Mouse (Mus musculus) limb, embryonic 14.5 days (tissue): Measurements from ENCODE around the gene Ripk1. TPM values are rescaled to one million over a fixed set of nuclear protein-coding genes. Genes with fewer than 3 reads are reported as not detected.

Source experiments
- ATAC-seq: fragments of 200-750 bp; cut with Nextera tagmentation; 2 replicates; pipeline ENCODE4 v1.8.0; 2017; ENCODE audit warnings: low read depth, moderate number of reproducible peaks, moderate TSS enrichment; ENCODE audit not compliant: low FRiP score
- DNase-seq: peaks from one replicate; pipeline ENCODE4 v3.0.0-alpha.2; 2015; ENCODE audit warnings: low spot score
- H3K27ac ChIP-seq: fragments of 300-500 bp; sonication (generic); replicated peaks from 2 replicates; pipeline ENCODE4 v1.5.1; 2014; ENCODE audit warnings: low read depth, mild to moderate bottlenecking, low read length, moderate library complexity, mixed read lengths
- H3K27me3 ChIP-seq: fragments of 300-500 bp; sonication (generic); 2 replicates; pipeline ENCODE4 v1.6.1; 2014; ENCODE audit warnings: low read length, mixed read lengths; ENCODE audit not compliant: control insufficient read depth, insufficient read depth
- H3K36me3 ChIP-seq: fragments of 300-500 bp; sonication (generic); 2 replicates; pipeline ENCODE4 v1.6.1; 2014; ENCODE audit warnings: mild to moderate bottlenecking, low read length, moderate library complexity, mixed read lengths; ENCODE audit not compliant: control insufficient read depth, insufficient read depth
- H3K4me1 ChIP-seq: fragments of 300-500 bp; sonication (generic); 2 replicates; pipeline ENCODE4 v1.6.1; 2014; ENCODE audit warnings: antibody characterized with exemption, low read length, mixed read lengths; ENCODE audit not compliant: control insufficient read depth, insufficient read depth
- H3K4me2 ChIP-seq: fragments of 300-500 bp; sonication (generic); replicated peaks from 2 replicates; pipeline ENCODE4 v1.6.1; 2014; ENCODE audit warnings: low read depth, mild to moderate bottlenecking, low read length, moderate library complexity; ENCODE audit not compliant: severe bottlenecking
- H3K4me3 ChIP-seq: fragments of 300-500 bp; sonication (generic); replicated peaks from 2 replicates; pipeline ENCODE4 v1.5.1; 2014; ENCODE audit warnings: low read length
- H3K9ac ChIP-seq: fragments of 300-500 bp; sonication (generic); 2 replicates; pipeline ENCODE4 v1.6.1; 2014; ENCODE audit warnings: mild to moderate bottlenecking, low read depth, low read length, moderate library complexity; ENCODE audit not compliant: severe bottlenecking
- H3K9me3 ChIP-seq: fragments of 300-500 bp; sonication (generic); 2 replicates; pipeline ENCODE4 v1.6.1; 2016; ENCODE audit warnings: low read length; ENCODE audit not compliant: control insufficient read depth
- POLR2A ChIP-seq: fragments of 200-500 bp; IDR thresholded peaks from 2 replicates; pipeline ENCODE4 v1.8.0; 2012; ENCODE audit warnings: inconsistent platforms, mild to moderate bottlenecking, moderate library complexity, borderline replicate concordance; ENCODE audit not compliant: insufficient read depth, insufficient read length; ENCODE audit errors: extremely low read depth
- WGBS: fragments of 180-500 bp; shearing (Covaris S2); extraction: QIAGEN DNeasy Blood & Tissue Kit; methylation state at CpG from one replicate; pipeline ENCODE4 v1.1.7; 2014; 5-methylcytosine and 5-hydroxymethylcytosine counted together
- polyA plus RNA-seq, 2 experiments: library from polyadenylated mRNA; depleted of rRNA in 1 of 2; stranded (reverse) in 1 of 2; unstranded in 1 of 2; fragments of >200 nt; fragmentation: Nextera tagmentation in 1 of 2; extraction: Ambion mirVana in 1 of 2; gene quantifications; 2 replicates each; pipeline versions ENCODE4 v1.2.1 to v1.2.3; 2012 to 2014

The Ripk1 gene
- polyA plus RNA-seq, 2 experiments = 10.7 to 17.1 TPM

DNA sequence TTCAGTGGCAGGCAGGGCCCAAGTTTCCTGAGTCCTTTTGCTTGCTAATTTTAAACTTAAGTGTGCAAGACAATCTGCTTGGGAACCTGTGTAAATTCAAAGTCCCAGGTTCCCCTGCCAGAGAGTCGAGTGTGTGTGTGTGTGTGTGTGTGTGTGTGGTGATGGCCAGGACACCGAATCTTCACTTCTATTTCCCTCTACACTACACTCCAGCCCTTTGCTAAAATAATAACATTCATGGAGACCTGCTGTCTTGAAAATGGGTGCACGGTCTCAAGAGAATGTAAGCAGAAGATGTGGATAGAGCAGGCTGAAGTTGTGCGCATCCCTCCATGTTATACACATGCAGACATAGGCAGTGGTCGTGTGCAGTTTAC is 35.9 kb downstream of the Ripk1 start:
- H3K9ac ChIP-seq = peak overlapping the region; percentile 90
- H3K4me2 ChIP-seq = peak overlapping the region; percentile 71
- WGBS = 40% methylated on average over 5 of the region's 5 CpGs
- no peak for TF ChIP-seq POLR2A
- H3K4me3 ChIP-seq = peak overlapping the region; percentile 75
- peaks cover 6% of the 10 kb centered on the region for H3K36me3 ChIP-seq
- no peaks in the 10 kb centered on the region for H3K27me3 ChIP-seq
- peaks cover 13% of the 10 kb centered on the region; the same call in 1 of the 2 replicates for H3K4me1 ChIP-seq
- H3K9me3 ChIP-seq = no peaks in the 10 kb centered on the region
- peak overlapping the region; percentile 84 for H3K27ac ChIP-seq
- no peak for DNase-seq
- no peak for ATAC-seq

DNA sequence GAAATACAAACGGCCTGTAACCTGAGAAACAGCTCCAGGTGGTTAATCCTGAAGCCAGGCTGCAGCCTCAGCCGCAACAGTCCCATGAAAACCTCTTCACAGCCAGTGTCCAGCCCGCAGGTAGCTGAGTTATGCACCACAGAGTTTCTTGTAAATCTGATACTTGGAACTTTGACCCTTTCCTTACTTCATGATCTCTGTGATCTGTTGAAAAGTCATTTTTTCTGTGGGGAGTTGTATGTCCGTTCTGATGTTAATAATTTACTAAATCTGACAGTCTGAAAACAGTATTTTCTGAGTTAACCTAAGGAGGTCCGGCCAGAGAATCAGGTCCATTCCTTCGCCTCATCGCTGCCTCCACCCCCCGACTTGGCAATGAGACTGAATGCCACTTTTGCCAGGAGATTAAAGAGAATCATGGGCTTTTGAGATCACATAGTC is 36.8 kb downstream of the Ripk1 start:
- Histone ChIP-seq H3K27me3 (no peaks in the 10 kb centered on the region), H3K36me3 (no peaks in the 10 kb centered on the region), H3K4me2 (peak overlapping the region; percentile 71), H3K9me3 (no peaks in the 10 kb centered on the region), H3K4me3 (0 out of 2 replicates have a peak overlapping the region, but pooled peaks have one; percentile 75), H3K9ac (peak overlapping the region; percentile 90; the same call in 1 of the 2 replicates), H3K27ac (no peak overlapping the region; the same call in 1 of the 2 replicates), H3K4me1 (peaks cover 13% of the 10 kb centered on the region; the same call in 1 of the 2 replicates)
- DNase-seq = peak; percentile 14
- 35% methylated on average over 8 of the region's 8 CpGs for WGBS
- ATAC-seq = no peak
- no peak for TF ChIP-seq POLR2A

DNA sequence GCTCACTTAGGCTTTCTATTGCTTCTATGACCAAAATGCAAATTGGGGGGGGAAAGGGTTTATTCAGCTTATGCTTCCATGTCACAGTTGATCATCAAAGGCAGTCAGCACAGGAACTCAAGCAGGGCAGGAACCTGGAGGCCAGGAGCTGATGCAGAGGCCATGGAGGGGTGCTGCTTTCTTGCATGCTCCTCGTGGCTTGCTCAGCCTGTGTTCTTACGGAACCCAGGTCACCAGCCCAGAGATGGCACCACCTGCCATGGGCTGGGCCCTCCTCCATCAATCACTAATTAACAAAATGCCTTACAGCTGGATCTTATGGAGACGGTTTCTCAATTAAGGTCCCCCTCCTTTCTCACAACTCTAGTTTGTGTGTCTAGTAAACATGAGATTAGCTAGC is 37.9 kb downstream of the Ripk1 start:
- WGBS = 90% methylated on average over 3 of the region's 3 CpGs
- Histone ChIP-seq H3K9me3 (no peaks in the 10 kb centered on the region), H3K4me1 (peaks cover 13% of the 10 kb centered on the region; the same call in 1 of the 2 replicates), H3K4me2 (no peak overlapping the region), H3K27ac (no peak overlapping the region), H3K27me3 (no peaks in the 10 kb centered on the region), H3K9ac (no peak overlapping the region), H3K36me3 (no peaks in the 10 kb centered on the region), H3K4me3 (no peak overlapping the region)
- TF ChIP-seq POLR2A = no peak
- DNase-seq (no peak), ATAC-seq (no peak)

DNA sequence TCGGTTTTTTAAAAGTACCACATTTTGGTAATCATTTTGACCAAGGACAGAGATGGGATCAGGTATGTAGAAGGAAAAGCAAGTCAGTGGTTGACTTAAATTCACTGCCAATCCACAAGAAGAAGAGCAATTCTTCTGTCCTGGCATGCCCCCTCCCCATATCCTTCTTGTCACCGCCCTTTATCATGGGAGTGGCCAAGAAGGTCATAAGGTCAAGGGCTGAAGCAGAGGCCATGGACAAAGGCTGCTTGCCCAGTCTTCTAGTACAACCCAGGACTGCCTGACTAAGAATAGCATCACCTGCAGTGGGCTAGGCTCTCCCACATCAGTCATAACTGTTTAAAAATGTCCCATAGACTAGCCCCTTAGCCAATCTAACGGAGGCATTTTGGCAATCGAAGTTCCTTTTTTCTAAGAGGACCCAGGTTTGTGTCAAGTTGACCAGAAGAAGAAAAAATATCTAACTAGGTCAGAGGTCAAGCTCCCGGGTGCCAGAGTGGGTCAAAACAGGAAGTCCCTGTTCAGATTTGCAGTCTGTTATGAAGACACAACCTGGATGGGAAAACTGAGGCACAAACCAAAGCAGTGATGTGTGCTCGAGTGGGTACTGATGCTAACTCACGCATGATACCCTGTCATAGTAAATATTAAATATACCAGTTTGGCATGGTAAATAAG is 41.7 kb downstream of the Ripk1 start:
- Histone ChIP-seq H3K36me3 (peaks cover 14% of the 10 kb centered on the region), H3K27ac (no peak overlapping the region), H3K4me3 (no peak overlapping the region), H3K4me1 (peaks cover 7% of the 10 kb centered on the region; the same call in 1 of the 2 replicates), H3K9ac (no peak overlapping the region), H3K9me3 (no peaks in the 10 kb centered on the region), H3K27me3 (no peaks in the 10 kb centered on the region), H3K4me2 (no peak overlapping the region)
- no peak for DNase-seq
- no peak for TF ChIP-seq POLR2A
- 70% methylated on average over 7 of the region's 7 CpGs for WGBS
- no peak for ATAC-seq

DNA sequence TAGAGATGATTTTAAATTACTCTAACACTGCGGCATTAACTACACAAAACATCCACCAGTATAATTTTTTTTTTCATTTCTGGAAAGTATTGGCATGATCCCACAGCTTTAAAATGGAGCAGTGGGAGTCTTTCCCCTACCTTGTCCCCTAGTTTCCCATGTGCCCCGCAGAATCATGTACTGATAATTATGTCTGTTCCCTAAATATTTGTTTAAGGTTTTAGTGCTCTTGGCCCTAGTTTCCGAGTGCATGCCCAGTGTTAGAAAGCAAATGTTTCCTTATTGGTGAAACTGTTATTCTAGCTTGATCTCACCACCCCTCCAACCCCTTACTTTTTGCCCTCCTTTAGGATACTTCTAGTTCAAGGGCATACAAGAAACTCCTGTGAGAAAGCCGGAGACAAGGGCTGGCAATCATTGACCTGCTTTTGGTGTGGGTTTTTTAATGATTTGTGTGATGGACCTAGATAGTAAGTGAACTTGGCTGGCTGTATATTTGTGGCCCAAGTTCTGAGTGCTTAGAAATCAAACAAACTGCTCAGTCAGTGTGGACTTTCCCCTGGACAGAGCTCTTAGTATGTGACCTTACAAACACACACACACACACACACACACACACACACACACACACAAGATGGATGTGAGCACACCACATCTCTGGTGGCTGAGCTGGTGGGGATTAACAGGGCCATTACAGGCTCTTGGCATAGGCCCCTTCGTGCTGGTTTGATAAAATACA is 43.5 kb downstream of the Ripk1 start:
- 70% methylated on average over 5 of the region's 5 CpGs for WGBS
- Histone ChIP-seq H3K4me3 (no peak overlapping the region), H3K9me3 (no peaks in the 10 kb centered on the region), H3K9ac (no peak overlapping the region), H3K36me3 (peaks cover 20% of the 10 kb centered on the region), H3K4me1 (peaks cover 5% of the 10 kb centered on the region; the same call in 1 of the 2 replicates), H3K27ac (no peak overlapping the region), H3K4me2 (no peak overlapping the region), H3K27me3 (no peaks in the 10 kb centered on the region)
- no peak for TF ChIP-seq POLR2A
- DNase-seq (no peak), ATAC-seq (no peak)
